Mouse (Mus musculus) megakaryocyte progenitor cell, adult 5-6 weeks (primary cell): ENCODE measurements around the gene Gm48552. TPM values are rescaled to one million over a fixed set of nuclear protein-coding genes. Genes with fewer than 3 reads are reported as not detected.

ENCODE experiments used
- ATAC-seq: replicated peaks from 2 replicates; pipeline ENCODE4 v1.8.0; 2016; ENCODE audit warnings: mild to moderate bottlenecking, moderate TSS enrichment, inconsistent platforms; ENCODE audit not compliant: poor library complexity
- total RNA-seq, 2 experiments: library from RNA; stranded (forward) in 1 of 2; stranded (reverse) in 1 of 2; fragments of 157-497, 149-512 nt in 1 of 2; fragments of 200-1000 nt in 1 of 2; gene quantifications; 2 replicates each; pipeline versions ENCODE4 v1.2.3 to v1.2.4; 2015 to 2017

Gene Gm48552
- total RNA-seq, 2 experiments from 2014 or later = 0.46 TPM; not detected in 1

DNA sequence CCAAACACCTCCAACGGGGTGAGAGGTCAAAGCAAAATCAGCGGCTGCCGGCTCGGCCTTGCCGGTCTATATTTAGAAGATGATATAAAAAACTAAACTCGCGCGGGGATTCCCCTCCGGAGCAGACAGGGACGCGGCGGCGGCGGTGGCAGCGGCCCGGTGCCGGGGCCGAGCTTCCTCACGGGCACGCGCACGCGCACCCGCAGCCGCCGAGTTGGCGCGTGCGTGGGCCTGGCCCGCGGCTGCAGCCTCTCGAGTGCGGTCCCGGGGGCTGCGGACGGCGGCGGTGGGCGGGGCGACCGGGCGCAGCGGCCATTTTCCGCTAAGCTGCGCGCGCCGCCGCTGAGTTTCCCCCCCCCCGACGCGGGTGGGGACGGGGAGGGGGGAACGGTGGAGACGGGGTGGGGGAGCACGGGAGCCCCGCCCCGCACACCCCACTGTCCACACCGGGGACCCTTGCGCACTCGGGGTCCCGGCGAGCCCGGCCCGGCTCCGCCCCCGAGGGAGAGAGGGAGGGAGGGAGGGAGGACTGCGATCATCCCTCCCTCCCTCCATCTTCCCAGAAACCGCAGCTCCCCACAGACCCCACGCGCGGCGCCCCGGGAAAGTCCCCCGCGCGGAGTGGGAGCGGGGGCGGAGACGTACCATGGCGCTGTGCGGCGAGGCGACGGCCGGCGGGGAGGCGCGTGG is 41.5 kb downstream of the Gm48552 start:
- no peak for ATAC-seq

DNA sequence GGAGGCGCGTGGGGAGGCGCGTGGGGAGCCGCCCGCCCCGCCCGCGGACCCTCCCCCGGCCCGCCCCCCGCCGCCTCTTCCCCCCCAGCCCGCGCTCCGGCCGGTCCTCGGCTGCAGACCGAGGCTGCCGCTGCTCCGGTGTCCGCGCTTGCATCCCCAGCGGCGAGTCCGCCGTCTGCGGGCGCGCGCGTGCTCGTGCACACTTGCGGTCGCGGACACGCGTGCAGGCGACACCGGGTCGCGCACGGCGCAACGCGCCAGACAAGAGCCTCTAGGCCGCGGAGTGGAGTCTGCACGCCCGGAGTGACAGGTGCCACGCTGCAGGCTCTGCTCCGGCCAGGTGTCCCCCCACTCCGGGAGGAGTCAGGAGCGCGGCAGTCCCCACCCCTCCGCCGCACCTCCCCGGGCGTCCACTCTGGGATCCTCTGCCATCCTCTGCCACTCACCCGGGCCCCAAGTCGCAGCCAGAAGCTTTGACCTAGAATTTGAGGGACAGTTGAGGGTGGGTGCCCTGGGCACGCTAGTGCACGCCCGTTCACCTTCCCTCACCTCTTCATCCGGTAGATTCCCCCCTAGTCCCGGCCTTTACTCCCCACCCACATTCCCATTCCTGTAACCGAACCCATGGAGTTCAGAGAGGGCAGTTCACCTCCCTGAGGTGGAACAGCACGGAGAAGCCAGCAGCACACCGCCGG is 42.2 kb downstream of the Gm48552 start:
- ATAC-seq = no peak

DNA sequence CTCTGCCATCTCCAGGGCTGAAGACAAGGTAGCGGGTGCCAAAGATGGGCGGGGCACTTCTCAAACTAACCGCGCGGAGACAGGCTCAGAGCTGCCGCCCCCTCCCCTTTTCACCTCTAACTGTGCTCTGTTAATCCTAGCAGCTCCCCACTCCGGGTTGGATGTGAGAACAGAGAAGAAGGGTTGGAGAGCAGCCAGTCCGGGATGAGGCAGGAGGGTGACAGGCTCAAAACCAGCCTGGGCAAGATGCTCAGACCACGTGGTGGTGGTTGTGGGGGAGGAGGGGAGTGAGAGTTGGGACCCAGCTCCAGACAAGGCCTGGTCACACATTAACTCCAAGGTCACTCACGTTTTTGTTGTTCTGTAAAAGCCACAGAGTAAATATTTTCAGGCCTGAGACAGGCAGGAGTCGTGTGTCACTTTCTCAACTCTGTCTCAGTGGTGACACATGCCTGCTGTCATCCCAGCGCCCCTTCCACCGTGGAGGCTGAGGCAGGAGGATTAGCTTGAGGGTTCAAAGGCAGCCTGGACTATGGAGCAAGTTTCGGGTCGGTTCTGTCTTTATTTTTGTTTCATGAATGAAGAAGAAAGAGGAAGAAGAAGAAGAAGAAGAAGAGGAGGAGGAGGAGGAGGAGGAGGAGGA is 42.8 kb downstream of the Gm48552 start:
- ATAC-seq = no peak

DNA sequence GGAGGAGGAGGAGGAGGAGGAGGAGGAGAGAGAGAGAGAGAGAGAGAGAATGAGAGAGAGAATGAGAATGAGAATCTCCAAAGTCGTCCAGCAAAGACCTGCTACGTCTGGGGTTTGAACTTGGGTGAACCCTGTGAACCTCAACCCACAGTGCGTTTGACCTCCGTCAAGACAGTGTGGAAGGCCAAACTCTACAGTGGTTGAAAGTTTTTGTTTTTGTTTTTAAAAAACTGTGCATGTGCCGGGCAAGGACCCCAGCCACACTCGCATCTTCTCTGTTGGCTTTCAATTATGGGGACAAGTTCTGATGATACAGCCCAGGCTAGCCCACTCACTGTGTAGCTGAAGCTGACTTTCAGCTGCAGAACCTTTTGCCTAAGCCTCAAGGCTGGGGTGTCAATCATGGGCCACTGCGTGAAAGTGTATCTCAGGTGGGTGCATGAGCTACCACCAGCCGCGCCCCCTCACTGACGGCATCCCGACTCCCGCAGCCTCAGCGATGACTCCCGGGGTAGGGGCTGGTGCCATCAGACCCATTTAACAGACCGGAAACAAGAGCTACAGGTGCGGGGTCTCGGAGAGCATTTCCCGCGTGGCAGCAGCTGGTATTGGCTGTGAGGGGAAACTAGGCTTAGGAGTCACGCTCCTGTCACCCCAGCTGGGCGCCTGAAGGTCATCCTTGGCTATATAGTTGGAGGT is 43.5 kb downstream of the Gm48552 start:
- no peak for ATAC-seq

DNA sequence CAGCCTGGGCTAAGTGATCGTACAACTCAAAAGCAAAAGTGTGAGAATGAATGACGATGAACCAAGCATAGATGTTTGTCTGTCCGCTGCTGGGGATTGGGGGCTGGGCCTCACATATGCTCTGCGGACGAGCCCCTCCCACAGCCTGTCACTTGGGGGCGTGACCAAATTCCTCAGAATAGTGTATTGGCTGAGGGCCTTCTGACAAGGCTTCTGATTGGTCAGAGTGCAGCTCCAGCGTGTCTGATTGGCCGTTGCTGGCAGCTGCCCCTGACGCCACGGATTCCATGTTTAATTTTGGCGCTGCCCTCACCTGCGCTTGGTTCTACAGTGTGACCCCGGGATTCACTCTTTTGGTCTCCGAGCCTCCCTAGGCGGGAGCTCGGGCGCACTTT is 44.1 kb downstream of the Gm48552 start:
- ATAC-seq = peak; percentile 65

DNA sequence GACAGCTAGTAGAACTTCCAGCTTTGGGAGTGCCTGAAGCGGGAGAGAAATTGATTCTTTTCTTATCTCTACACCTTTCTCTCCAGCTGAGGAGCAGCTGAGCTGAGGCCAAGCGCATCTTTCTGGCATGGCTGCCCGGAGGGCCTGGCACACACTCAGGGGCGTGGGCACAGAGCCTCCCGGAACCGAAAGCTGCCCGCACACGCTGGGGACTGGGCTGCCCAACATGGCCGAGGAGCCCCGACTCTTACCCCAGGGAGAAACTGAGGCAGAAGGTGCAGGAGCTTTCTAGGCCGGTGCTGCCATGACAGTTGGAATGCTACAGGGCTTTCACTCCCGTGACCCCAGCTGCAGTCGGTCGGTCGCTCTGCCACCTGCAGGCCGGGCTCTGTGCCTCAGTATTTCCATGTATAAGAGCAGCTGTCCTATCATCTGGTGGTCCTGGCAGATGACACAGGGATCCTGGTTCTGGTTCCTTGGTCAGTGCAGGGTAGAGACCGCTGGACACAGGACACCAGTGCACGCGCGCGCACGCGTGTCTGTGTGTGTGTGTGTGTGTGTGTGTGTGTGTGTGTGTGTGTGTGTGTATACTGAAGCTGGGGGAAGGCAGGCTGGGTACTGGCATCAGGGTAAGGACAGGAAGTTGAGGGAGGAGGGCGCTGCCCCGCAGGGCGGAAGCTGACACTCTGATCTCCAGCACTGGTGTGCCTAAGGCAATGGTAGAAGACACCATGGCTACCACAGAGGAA is 44.9 kb downstream of the Gm48552 start:
- ATAC-seq = peak; percentile 32

DNA sequence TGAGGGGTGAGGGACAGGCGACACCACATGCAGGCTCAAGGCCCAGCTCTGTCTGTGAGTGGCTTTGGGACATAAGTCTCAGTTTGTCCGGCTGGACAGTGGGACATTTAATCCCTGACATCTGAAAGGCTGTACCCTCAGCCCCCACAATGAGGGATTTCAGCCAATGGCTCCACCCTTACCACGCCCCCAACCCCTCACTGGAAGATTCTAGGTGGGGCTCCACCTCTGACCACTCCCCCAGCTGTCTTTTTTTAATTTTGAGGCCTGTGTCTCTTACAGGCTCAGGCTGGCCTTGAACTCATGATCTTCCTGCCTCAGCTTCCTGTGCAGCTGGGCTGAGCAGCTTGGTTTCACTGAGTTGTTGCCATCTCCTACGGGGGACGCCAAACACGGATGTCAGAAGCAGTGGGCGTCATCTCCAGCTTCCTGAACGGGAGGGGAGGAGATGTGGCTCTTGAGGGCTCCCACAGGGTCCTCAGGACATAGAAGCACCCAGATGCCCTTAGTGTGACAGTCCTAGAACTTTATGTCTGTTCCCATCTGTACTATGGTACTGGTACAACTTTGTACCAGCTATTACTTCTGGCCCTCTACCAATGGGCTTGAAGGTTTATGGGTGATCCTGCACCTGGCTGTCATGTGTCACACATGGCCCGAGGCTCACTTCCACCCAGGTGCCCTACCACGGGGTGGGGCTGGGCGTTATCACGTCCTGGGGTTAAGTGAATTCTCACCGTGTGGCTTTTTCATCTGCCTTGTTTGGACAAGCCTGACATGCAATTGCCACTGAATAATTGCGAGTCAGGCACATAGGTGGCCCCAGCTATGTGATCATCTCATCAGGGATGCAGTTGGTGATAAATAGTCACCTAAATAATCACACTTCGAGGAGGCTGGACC is 45.8 kb downstream of the Gm48552 start:
- ATAC-seq = no peak

DNA sequence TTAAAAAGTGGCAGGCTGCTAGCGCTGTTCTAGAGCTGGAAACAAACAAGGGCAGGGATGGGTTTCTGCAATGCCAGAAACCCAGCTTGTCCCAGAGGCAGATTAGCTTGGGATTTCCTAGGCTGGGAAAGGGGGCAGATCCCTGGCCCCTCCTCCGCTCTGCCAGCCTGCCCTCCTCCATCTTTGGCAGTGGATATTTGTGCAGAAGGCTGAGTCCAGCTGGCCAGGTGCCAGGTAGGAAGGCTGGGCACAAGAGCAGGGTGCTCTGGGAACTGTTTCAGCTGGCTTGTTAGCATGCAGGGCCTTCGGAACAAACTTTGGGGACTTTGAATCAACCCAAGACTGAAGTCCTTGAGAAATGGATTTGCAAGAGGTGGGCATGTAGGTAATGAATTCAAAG is 46.6 kb downstream of the Gm48552 start:
- no peak for ATAC-seq

Other genes with a start within 250 kb of the Gm48552 start
Only the 30 nearest of the 34 such genes appear.
- 526 and 599 TPM in 2 replicates for gene Eef2, start 212.4 kb upstream of the Gm48552 start, total RNA-seq (2015)
- 1,508 and 1,553 TPM in 2 replicates for gene Eef2, start 212.4 kb upstream of the Gm48552 start, total RNA-seq (2017)
- 15.5 and 17.2 TPM in 2 replicates for gene Dapk3, start 206.0 kb upstream of the Gm48552 start, total RNA-seq (2015)
- 37.2 and 54.7 TPM in 2 replicates for gene Dapk3, start 206.0 kb upstream of the Gm48552 start, total RNA-seq (2017)
- not detected in 2 replicates for gene 4930442H23Rik, start 205.2 kb upstream of the Gm48552 start, total RNA-seq (2015)
- gene 4930442H23Rik, start 205.2 kb upstream of the Gm48552 start, total RNA-seq (2017) = not detected in 2 replicates
- not detected in 2 replicates for gene Nmrk2, start 187.0 kb upstream of the Gm48552 start, total RNA-seq (2015)
- gene Nmrk2, start 187.0 kb upstream of the Gm48552 start, total RNA-seq (2017) = not detected in 2 replicates
- gene Atcay, start 158.2 kb upstream of the Gm48552 start, total RNA-seq (2015) = not detected in 2 replicates
- gene Atcay, start 158.2 kb upstream of the Gm48552 start, total RNA-seq (2017) = not detected in 2 replicates
- gene Zfr2, start 155.8 kb upstream of the Gm48552 start, total RNA-seq (2015) = 0.05 TPM in 1 of 2 replicates, not detected in the other
- 0.17 TPM in 1 of 2 replicates, not detected in the other for gene Zfr2, start 155.8 kb upstream of the Gm48552 start, total RNA-seq (2017)
- gene Matk, start 136.1 kb upstream of the Gm48552 start, total RNA-seq (2015) = 10.2 and 16.7 TPM in 2 replicates
- gene Matk, start 136.1 kb upstream of the Gm48552 start, total RNA-seq (2017) = 32.7 and 33.7 TPM in 2 replicates
- gene Mrpl54, start 122.1 kb upstream of the Gm48552 start, total RNA-seq (2015) = 95.1 and 97.1 TPM in 2 replicates
- 155 and 196 TPM in 2 replicates for gene Mrpl54, start 122.1 kb upstream of the Gm48552 start, total RNA-seq (2017)
- gene Apba3, start 122.0 kb upstream of the Gm48552 start, total RNA-seq (2015) = 15.5 and 20.2 TPM in 2 replicates
- gene Apba3, start 122.0 kb upstream of the Gm48552 start, total RNA-seq (2017) = 10.5 and 16.9 TPM in 2 replicates
- 2.3 TPM in 2 replicates for gene Tjp3, start 97.4 kb upstream of the Gm48552 start, total RNA-seq (2015)
- 3.9 and 5.2 TPM in 2 replicates for gene Tjp3, start 97.4 kb upstream of the Gm48552 start, total RNA-seq (2017)
- 18.9 and 24.6 TPM in 2 replicates for gene Pip5k1c, start 96.0 kb upstream of the Gm48552 start, total RNA-seq (2015)
- 32.4 and 37.4 TPM in 2 replicates for gene Pip5k1c, start 96.0 kb upstream of the Gm48552 start, total RNA-seq (2017)
- 7.1 and 7.6 TPM in 2 replicates for gene Cactin, start 67.9 kb upstream of the Gm48552 start, total RNA-seq (2015)
- gene Cactin, start 67.9 kb upstream of the Gm48552 start, total RNA-seq (2017) = 30.8 and 32.7 TPM in 2 replicates
- gene Tbxa2r, start 60.3 kb upstream of the Gm48552 start, total RNA-seq (2015) = 0.20 and 0.47 TPM in 2 replicates
- gene Tbxa2r, start 60.3 kb upstream of the Gm48552 start, total RNA-seq (2017) = 0.47 TPM in 1 of 2 replicates, not detected in the other
- gene Gipc3, start 45.7 kb upstream of the Gm48552 start, total RNA-seq (2015) = 0.32 TPM in 1 of 2 replicates, not detected in the other
- gene Gipc3, start 45.7 kb upstream of the Gm48552 start, total RNA-seq (2017) = 0.17 TPM in 1 of 2 replicates, not detected in the other
- 24.5 and 29.0 TPM in 2 replicates for gene Hmg20b, start 38.5 kb upstream of the Gm48552 start, total RNA-seq (2015)
- gene Hmg20b, start 38.5 kb upstream of the Gm48552 start, total RNA-seq (2017) = 22.2 and 32.3 TPM in 2 replicates
- 6.7 and 7.0 TPM in 2 replicates for gene Mfsd12, start 31.5 kb upstream of the Gm48552 start, total RNA-seq (2015)
- 12.1 and 12.6 TPM in 2 replicates for gene Mfsd12, start 31.5 kb upstream of the Gm48552 start, total RNA-seq (2017)
- 0.59 and 0.99 TPM in 2 replicates for gene 4930404N11Rik, start 23.2 kb upstream of the Gm48552 start, total RNA-seq (2015)
- 0.92 and 2.2 TPM in 2 replicates for gene 4930404N11Rik, start 23.2 kb upstream of the Gm48552 start, total RNA-seq (2017)
- gene Fzr1, start 10.5 kb upstream of the Gm48552 start, total RNA-seq (2015) = 17.1 and 21.7 TPM in 2 replicates
- gene Fzr1, start 10.5 kb upstream of the Gm48552 start, total RNA-seq (2017) = 17.3 and 17.8 TPM in 2 replicates
- gene Dohh, start 4.6 kb upstream of the Gm48552 start, total RNA-seq (2015) = 9.3 and 13.7 TPM in 2 replicates
- gene Dohh, start 4.6 kb upstream of the Gm48552 start, total RNA-seq (2017) = 36.5 and 52.5 TPM in 2 replicates
- 2.6 and 3.0 TPM in 2 replicates for gene Gm48551, start 4.5 kb upstream of the Gm48552 start, total RNA-seq (2015)
- gene Gm48551, start 4.5 kb upstream of the Gm48552 start, total RNA-seq (2017) = 0.62 and 1.7 TPM in 2 replicates
- gene Smim24, start 4.0 kb downstream of the Gm48552 start, total RNA-seq (2015) = 31.0 and 31.4 TPM in 2 replicates
- gene Smim24, start 4.0 kb downstream of the Gm48552 start, total RNA-seq (2017) = 7.5 and 17.1 TPM in 2 replicates
- 35.5 and 36.8 TPM in 2 replicates for gene Nfic, start 66.6 kb downstream of the Gm48552 start, total RNA-seq (2015)
- 4.0 and 5.0 TPM in 2 replicates for gene Nfic, start 66.6 kb downstream of the Gm48552 start, total RNA-seq (2017)
- 0.10 TPM in 1 of 2 replicates, not detected in the other for gene Celf5, start 93.7 kb downstream of the Gm48552 start, total RNA-seq (2015)
- gene Celf5, start 93.7 kb downstream of the Gm48552 start, total RNA-seq (2017) = not detected in 2 replicates
- gene Ncln, start 107.4 kb downstream of the Gm48552 start, total RNA-seq (2015) = 81.2 and 99.2 TPM in 2 replicates
- 85.6 and 101 TPM in 2 replicates for gene Ncln, start 107.4 kb downstream of the Gm48552 start, total RNA-seq (2017)
- 8.3 and 8.9 TPM in 2 replicates for gene S1pr4, start 111.1 kb downstream of the Gm48552 start, total RNA-seq (2015)
- gene S1pr4, start 111.1 kb downstream of the Gm48552 start, total RNA-seq (2017) = 6.2 and 9.5 TPM in 2 replicates
- gene Gna15, start 135.2 kb downstream of the Gm48552 start, total RNA-seq (2015) = 29.4 and 31.9 TPM in 2 replicates
- gene Gna15, start 135.2 kb downstream of the Gm48552 start, total RNA-seq (2017) = 28.7 and 28.9 TPM in 2 replicates
- 5.4 and 6.0 TPM in 2 replicates for gene Gna11, start 156.2 kb downstream of the Gm48552 start, total RNA-seq (2015)
- 7.6 and 10.2 TPM in 2 replicates for gene Gna11, start 156.2 kb downstream of the Gm48552 start, total RNA-seq (2017)
- gene Aes, start 170.5 kb downstream of the Gm48552 start, total RNA-seq (2015) = 197 and 225 TPM in 2 replicates
- 178 and 191 TPM in 2 replicates for gene Aes, start 170.5 kb downstream of the Gm48552 start, total RNA-seq (2017)
- gene Tle2, start 185.6 kb downstream of the Gm48552 start, total RNA-seq (2015) = 0.95 and 1.5 TPM in 2 replicates
- 0.08 and 3.5 TPM in 2 replicates for gene Tle2, start 185.6 kb downstream of the Gm48552 start, total RNA-seq (2017)
- 15.4 and 18.4 TPM in 2 replicates for gene Tle6, start 212.1 kb downstream of the Gm48552 start, total RNA-seq (2015)
- gene Tle6, start 212.1 kb downstream of the Gm48552 start, total RNA-seq (2017) = 3.5 and 13.3 TPM in 2 replicates